Mouse (Mus musculus) limb, embryonic 13.5 days (tissue): Measurements from ENCODE around the gene Gmfb. TPM values are rescaled to one million over a fixed set of nuclear protein-coding genes. Genes with fewer than 3 reads are reported as not detected.

Experiments
- ATAC-seq: fragments of 200-750 bp; cut with Nextera tagmentation; 2 replicates; pipeline ENCODE4 v1.8.0; 2017; ENCODE audit warnings: low read depth, moderate number of reproducible peaks, moderate TSS enrichment; ENCODE audit not compliant: low FRiP score
- H3K27ac ChIP-seq: fragments of 300-500 bp; sonication (generic); 2 replicates; pipeline ENCODE4 v1.5.1; 2015; ENCODE audit warnings: inconsistent platforms, mild to moderate bottlenecking, moderate library complexity
- H3K27me3 ChIP-seq: fragments of 300-500 bp; sonication (generic); 2 replicates; pipeline ENCODE4 v1.6.1; 2015; ENCODE audit warnings: mild to moderate bottlenecking, inconsistent platforms
- H3K36me3 ChIP-seq: fragments of 300-500 bp; sonication (generic); 2 replicates; pipeline ENCODE4 v1.6.1; 2015; ENCODE audit warnings: inconsistent platforms, mild to moderate bottlenecking, moderate library complexity
- H3K4me1 ChIP-seq: fragments of 300-500 bp; sonication (generic); 2 replicates; pipeline ENCODE4 v1.6.1; 2015; ENCODE audit warnings: inconsistent platforms
- H3K4me2 ChIP-seq: fragments of 300-500 bp; sonication (generic); replicated peaks from 2 replicates; pipeline ENCODE4 v1.6.1; 2015; ENCODE audit warnings: inconsistent platforms, mild to moderate bottlenecking, moderate library complexity
- H3K4me3 ChIP-seq: fragments of 300-500 bp; sonication (generic); 2 replicates; pipeline ENCODE4 v1.5.1; 2015; ENCODE audit warnings: moderate library complexity, mild to moderate bottlenecking, inconsistent platforms
- H3K9ac ChIP-seq: fragments of 300-500 bp; sonication (generic); 2 replicates; pipeline ENCODE4 v1.6.1; 2015; ENCODE audit warnings: mild to moderate bottlenecking, inconsistent platforms
- H3K9me3 ChIP-seq: fragments of 300-500 bp; sonication (generic); 2 replicates; pipeline ENCODE4 v1.6.1; 2016; ENCODE audit warnings: inconsistent platforms
- whole genome bisulfite sequencing: fragments of 180-500 bp; shearing (Covaris S2); methylation state at CpG from one replicate; pipeline ENCODE4 v1.1.7; 2015; 5-methylcytosine and 5-hydroxymethylcytosine counted together
- polyA plus RNA-seq: library from polyadenylated mRNA; unstranded; fragments of >200 nt; fragmentation: Nextera tagmentation; extraction: Ambion mirVana; gene quantifications from 2 replicates; pipeline ENCODE4 v1.2.1, GENCODE M21; 2015

Gmfb gene
- polyA plus RNA-seq, 1 experiment from 2014 or later = 82.7 TPM

DNA sequence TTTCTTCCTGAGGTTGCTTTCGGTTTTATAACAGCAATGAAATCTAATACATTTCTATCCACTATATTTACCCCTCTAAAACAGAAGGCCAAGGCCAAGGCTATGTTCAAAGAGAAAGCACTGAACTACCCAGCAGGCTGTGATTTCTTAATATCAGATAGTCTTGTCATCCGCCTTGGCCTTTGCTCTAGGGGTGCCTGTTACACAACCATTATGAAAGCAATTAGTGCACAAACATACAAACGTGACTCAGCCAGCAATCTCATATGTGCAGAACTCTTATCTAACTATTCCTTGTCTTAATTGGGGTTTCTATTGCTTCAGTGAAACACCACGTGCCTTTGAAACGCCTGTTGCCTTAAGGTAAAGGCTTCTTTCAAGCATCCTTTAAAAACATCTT lies 27.9 kb downstream of the Gmfb start:
- Histone ChIP-seq H3K27ac (no peak overlapping the region), H3K36me3 (peaks cover 2% of the 10 kb centered on the region; the same call in 1 of the 2 replicates), H3K9me3 (no peaks in the 10 kb centered on the region), H3K4me2 (no peak overlapping the region), H3K4me1 (no peaks in the 10 kb centered on the region), H3K9ac (no peak overlapping the region), H3K4me3 (no peak overlapping the region), H3K27me3 (no peaks in the 10 kb centered on the region)
- 84% methylated on average over 5 of the region's 5 CpGs for WGBS
- ATAC-seq = no peak

DNA sequence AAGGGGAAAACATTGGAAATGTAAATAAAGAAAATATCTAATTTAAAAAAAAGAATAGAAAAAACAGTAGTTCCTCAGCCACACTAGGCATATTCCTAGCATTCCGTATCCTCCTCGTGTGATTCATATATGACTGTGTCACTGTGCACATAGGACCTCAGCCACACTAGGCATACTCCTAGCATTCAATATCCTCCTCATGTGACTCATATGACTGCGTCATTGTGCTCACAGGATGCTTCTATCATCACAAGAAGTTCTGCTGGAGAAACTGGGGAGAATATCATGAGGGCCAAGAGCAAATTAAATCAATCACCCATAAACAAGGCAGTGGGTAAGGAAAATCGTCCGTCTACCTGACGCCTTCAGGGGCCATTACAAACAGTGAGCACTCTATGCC lies 31.3 kb downstream of the Gmfb start:
- no peak overlapping the region for H3K27ac ChIP-seq
- WGBS = 90% methylated on average over 6 of the region's 6 CpGs
- no peak overlapping the region for H3K4me3 ChIP-seq
- no peak overlapping the region for H3K9ac ChIP-seq
- H3K36me3 ChIP-seq = no peaks in the 10 kb centered on the region
- no peak for ATAC-seq
- H3K9me3 ChIP-seq = no peaks in the 10 kb centered on the region
- peaks cover 15% of the 10 kb centered on the region for H3K4me1 ChIP-seq
- H3K27me3 ChIP-seq = no peaks in the 10 kb centered on the region
- H3K4me2 ChIP-seq = no peak overlapping the region

DNA sequence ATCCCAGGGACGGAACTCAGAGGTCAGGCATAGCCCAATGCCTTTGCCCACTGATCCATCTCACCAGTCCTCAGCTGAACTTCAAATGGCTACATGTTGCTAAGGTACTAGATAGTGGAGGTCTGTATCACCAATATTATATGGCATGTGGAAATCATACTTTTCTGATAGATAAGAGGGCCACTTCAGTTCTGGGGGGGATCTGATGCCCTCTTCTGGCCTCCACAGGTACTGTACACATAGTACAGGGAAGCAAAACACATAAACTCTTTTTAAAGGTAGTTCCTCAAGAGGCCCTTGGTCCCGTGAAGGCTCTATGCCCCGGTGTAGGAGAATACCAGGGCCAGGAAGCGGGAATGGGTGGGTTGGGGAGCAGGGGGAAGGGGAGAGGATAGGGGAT lies 31.7 kb downstream of the Gmfb start:
- H3K27ac ChIP-seq = no peak overlapping the region
- H3K9me3 ChIP-seq = no peaks in the 10 kb centered on the region
- no peak overlapping the region for H3K4me2 ChIP-seq
- H3K9ac ChIP-seq = no peak overlapping the region
- H3K27me3 ChIP-seq = no peaks in the 10 kb centered on the region
- no peaks in the 10 kb centered on the region for H3K36me3 ChIP-seq
- peaks cover 16% of the 10 kb centered on the region for H3K4me1 ChIP-seq
- 67% methylated on average over 4 of the region's 4 CpGs for WGBS
- H3K4me3 ChIP-seq = no peak overlapping the region
- ATAC-seq = no peak

DNA sequence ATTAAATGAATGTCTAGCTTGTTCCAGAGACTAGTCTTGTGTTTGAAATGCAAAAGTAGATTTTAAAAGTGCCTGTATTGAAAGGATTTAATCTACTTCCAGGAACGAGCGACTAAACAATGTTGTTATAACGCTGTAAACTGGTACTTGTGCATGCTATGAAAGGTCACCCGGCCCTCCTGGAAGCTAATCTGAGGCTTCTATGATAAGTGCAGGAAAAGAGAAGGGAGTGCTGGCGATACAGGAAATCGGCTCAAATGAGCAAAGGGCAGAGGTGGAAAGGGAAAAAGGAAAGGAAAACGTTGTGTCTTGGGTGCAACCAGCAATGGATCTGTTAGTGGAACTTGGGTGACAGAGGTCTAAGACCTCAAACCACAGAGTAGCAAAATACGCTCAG lies 33.5 kb downstream of the Gmfb start:
- Histone ChIP-seq H3K27ac (no peak overlapping the region), H3K36me3 (peaks cover under 1% of the 10 kb centered on the region; the same call in 1 of the 2 replicates), H3K4me2 (peak overlapping the region; percentile 82), H3K4me3 (peak overlapping the region; percentile 90), H3K4me1 (peaks cover 31% of the 10 kb centered on the region), H3K9me3 (no peaks in the 10 kb centered on the region), H3K27me3 (no peaks in the 10 kb centered on the region), H3K9ac (0 out of 2 replicates have a peak overlapping the region, but pooled peaks have one; percentile 95)
- no peak for ATAC-seq
- 30% methylated on average over 8 of the region's 8 CpGs for WGBS

DNA sequence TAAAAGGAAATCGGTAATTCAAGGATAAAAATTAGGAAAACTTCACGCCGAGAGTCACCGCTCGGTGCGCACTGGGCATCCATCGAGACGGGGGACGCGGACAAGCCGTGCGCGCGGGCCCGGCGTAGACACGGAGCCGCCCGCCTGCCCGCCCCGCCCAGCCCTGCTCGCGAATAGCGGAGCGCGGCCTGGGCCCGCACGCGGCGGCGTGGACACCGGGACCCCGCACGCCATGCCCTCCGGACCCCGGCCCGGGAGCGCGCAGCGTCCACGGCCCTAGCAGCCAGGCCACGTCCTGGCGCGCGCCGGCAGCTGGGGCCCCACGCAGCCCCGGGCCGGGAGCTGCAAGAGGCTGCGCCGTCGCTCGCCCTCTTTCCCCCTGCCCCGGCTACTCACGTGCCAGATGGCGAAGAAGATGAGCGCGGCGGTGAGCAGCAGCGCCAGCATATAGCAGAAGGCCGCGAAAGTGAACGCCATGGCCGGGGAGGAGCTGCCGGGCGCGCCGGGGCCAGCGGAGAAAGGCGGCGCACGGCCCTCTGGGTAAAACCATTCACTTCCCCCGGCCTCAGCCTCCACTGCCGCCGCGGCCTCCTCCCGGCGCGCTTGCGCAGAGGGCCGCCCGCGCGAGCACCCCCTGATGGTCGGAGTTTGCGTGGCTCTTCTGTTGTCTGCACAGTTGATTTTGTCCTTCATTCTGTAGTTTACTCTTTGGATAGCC lies 34.1 kb downstream of the Gmfb start, which contains the start of gene Cnih1:
TSS of gene Cnih1 (minus strand) at position 625 of the 718 bp plus-strand sequence.
- WGBS = under 1% methylated on average over 84 of the region's 86 CpGs
- no peaks in the 10 kb centered on the region for H3K27me3 ChIP-seq
- H3K4me1 ChIP-seq = peaks cover 35% of the 10 kb centered on the region
- peak within 1 kb of the TSS; percentile 95 for H3K9ac ChIP-seq
- H3K27ac ChIP-seq = peak within 1 kb of the TSS; percentile 98
- peak; percentile 94 for ATAC-seq
- H3K4me2 ChIP-seq = peak within 1 kb of the TSS; percentile 82
- peaks cover 4% of the 10 kb centered on the region; the same call in 1 of the 2 replicates for H3K36me3 ChIP-seq
- peak within 1 kb of the TSS; percentile 90 for H3K4me3 ChIP-seq
- H3K9me3 ChIP-seq = no peaks in the 10 kb centered on the region

DNA sequence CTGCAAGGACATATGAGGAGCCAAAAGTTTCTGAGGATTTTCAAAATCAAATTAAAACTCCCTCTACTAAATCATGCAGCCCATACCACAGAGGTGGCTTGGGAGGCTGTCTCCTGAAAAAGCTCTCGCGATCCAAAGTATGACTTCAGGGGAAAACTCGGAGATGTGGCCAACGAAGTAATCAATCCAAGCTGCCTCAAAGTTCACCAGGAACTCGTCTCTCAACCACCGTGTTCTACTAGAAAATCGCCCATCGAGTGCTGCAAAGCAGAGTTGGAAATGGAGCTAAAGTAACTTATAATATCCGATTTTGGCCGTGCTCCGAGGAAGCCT lies 34.6 kb downstream of the Gmfb start:
- H3K9me3 ChIP-seq = no peaks in the 10 kb centered on the region
- peak overlapping the region; percentile 98 for H3K27ac ChIP-seq
- peak overlapping the region; percentile 90 for H3K4me3 ChIP-seq
- H3K36me3 ChIP-seq = peaks cover 9% of the 10 kb centered on the region
- peaks cover 35% of the 10 kb centered on the region for H3K4me1 ChIP-seq
- H3K27me3 ChIP-seq = no peaks in the 10 kb centered on the region
- peak overlapping the region; percentile 82 for H3K4me2 ChIP-seq
- H3K9ac ChIP-seq = peak overlapping the region; percentile 95
- ATAC-seq = peak; percentile 13; the same call in 1 of the 2 replicates
- WGBS = 0% methylated on average over 11 of the region's 11 CpGs

DNA sequence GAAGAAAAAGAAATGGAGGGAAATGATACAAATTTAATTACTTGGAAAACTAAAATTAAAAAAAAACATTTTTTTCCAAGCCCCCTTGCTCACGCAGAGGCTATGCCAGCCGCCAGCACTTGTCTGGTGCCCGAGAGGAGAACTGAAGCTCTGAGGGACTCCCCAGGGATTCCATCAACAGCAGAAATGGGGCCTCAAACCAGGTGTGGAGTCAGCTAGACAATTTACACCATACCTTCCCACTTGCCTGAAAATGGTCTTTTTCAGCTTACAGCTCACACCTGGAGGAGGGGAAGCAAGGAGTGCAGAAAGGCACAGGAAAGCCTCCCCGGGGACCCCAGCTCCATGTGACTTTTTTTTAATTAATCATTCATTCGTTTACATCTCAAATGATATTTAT lies 36.8 kb downstream of the Gmfb start:
- H3K9me3 ChIP-seq = no peaks in the 10 kb centered on the region
- no peak for ATAC-seq
- H3K36me3 ChIP-seq = peaks cover 28% of the 10 kb centered on the region
- 70% methylated on average over 5 of the region's 5 CpGs for WGBS
- H3K27ac ChIP-seq = no peak overlapping the region
- no peak overlapping the region for H3K4me2 ChIP-seq
- H3K27me3 ChIP-seq = no peaks in the 10 kb centered on the region
- no peak overlapping the region for H3K9ac ChIP-seq
- peaks cover 35% of the 10 kb centered on the region for H3K4me1 ChIP-seq
- no peak overlapping the region for H3K4me3 ChIP-seq

DNA sequence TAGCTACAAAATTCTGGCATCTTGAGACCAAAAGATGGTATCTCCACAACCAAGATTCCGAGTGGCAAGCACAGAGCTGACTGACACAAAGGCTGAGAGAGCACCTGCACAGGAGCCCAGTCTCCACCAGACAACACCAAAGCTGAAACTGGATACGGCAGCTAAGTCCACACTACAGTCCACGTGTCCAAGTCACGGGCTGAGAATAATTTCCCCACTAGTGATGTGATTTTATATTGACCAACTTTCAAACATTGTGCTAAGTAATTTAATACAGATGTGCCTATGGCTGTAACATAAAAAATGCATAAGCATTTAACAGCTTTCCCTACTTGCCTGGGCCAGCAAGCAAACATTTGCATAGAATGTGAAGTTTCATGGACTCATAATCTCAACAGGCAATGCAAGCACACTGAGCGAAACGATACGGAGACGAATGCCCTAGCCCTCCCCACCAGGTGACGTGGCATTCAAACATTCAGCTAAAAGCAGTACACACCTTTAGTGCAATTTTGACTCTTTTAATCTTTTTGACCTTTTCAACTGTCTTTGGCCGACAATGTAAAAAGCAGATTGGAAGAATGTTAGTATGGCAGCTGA lies 38.6 kb downstream of the Gmfb start:
- H3K4me3 ChIP-seq = no peak overlapping the region
- no peak for ATAC-seq
- H3K4me1 ChIP-seq = peaks cover 31% of the 10 kb centered on the region
- no peak overlapping the region for H3K27ac ChIP-seq
- WGBS = 65% methylated on average over 10 of the region's 10 CpGs
- H3K4me2 ChIP-seq = no peak overlapping the region
- H3K9ac ChIP-seq = no peak overlapping the region
- H3K36me3 ChIP-seq = peaks cover 46% of the 10 kb centered on the region
- peaks cover 6% of the 10 kb centered on the region for H3K9me3 ChIP-seq
- H3K27me3 ChIP-seq = no peaks in the 10 kb centered on the region

DNA sequence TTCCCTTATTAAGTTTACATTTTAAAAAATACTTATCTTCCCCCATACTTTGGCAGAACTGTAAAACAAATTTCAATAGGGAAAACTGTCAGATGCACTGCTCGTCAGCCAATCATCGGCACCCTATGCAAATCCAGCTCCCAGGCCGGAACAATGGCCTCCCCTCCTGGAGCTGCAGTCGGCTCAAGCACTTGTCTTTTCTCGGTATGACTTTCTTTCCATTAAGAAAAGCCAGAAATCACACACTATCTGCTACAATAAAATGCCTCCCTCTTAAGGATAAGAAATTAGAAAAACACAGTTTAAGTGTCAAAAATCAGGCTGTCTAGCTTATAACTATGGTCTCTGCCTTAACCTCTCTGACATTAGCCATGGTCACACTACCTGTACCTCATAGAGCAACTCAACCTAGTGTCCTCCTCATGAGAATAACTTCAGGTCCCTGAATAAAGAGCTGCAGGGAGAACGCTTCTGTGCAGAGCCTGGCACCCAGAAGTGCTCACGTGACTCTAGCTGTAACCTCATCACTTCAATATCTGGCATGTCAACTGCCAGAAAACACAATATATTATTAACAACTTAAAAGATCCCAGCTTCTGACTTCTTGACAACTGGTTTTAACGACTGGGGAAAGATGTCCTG lies 39.7 kb downstream of the Gmfb start:
- Histone ChIP-seq H3K4me2 (no peak overlapping the region), H3K36me3 (peaks cover 57% of the 10 kb centered on the region), H3K9me3 (peaks cover 6% of the 10 kb centered on the region), H3K4me1 (peaks cover 31% of the 10 kb centered on the region), H3K27ac (no peak overlapping the region), H3K27me3 (no peaks in the 10 kb centered on the region), H3K4me3 (no peak overlapping the region), H3K9ac (no peak overlapping the region)
- no peak for ATAC-seq
- 88% methylated on average over 8 of the region's 8 CpGs for WGBS

DNA sequence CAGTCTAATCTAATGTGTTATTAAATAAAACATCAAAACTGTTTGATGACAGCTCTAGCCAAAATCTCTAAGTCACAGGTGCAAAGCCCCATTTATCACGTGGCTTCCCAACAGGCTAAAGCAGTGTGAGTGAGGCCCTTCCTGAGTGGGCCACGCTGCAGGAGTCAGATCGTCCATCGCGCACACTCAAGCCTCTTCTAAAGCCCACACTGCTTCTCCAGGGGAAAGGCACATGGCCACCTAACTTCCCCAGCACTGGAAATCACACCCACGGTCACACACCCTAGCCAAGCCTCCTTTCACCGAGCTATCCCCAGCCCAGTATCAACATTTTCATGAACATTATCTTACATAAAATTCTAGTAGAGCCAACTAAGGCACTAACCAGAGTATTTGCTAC lies 41.0 kb downstream of the Gmfb start:
- no peak overlapping the region for H3K4me3 ChIP-seq
- peaks cover 69% of the 10 kb centered on the region for H3K36me3 ChIP-seq
- WGBS = 96% methylated on average over 7 of the region's 7 CpGs

DNA sequence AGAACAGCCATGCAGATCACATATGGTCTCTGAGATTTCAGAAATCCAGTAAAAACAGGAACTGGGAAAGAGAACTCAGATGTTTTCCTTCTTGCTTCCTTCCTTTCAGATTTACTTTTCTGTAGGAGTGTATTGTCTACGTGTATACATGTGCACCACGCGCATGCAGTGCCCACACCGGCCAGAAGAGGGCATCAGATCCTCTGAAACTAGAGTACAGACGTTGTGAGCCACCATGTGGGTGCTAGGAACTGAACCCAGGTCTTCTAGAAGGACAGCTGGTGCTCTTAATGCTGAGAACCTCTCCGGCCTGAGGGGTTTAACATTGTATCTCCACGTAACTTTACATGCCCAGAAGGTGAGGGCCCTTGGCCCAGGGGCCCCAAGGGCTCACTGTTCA lies 42.8 kb downstream of the Gmfb start:
- H3K4me1 ChIP-seq = peaks cover 8% of the 10 kb centered on the region; the same call in 1 of the 2 replicates
- H3K27me3 ChIP-seq = no peaks in the 10 kb centered on the region
- H3K9ac ChIP-seq = no peak overlapping the region
- no peak overlapping the region for H3K27ac ChIP-seq
- H3K36me3 ChIP-seq = peaks cover 87% of the 10 kb centered on the region
- H3K4me3 ChIP-seq = no peak overlapping the region
- peaks cover 6% of the 10 kb centered on the region for H3K9me3 ChIP-seq
- H3K4me2 ChIP-seq = no peak overlapping the region
- WGBS = 95% methylated on average over 7 of the region's 7 CpGs
- no peak for ATAC-seq

More for the DNA sequence above, 41.0 kb downstream of the Gmfb start:
- no peaks in the 10 kb centered on the region for H3K27me3 ChIP-seq
- H3K4me1 ChIP-seq = peaks cover 21% of the 10 kb centered on the region
- H3K9ac ChIP-seq = no peak overlapping the region
- ATAC-seq = no peak
- no peak overlapping the region for H3K4me2 ChIP-seq
- H3K27ac ChIP-seq = no peak overlapping the region
- peaks cover 6% of the 10 kb centered on the region for H3K9me3 ChIP-seq

DNA sequence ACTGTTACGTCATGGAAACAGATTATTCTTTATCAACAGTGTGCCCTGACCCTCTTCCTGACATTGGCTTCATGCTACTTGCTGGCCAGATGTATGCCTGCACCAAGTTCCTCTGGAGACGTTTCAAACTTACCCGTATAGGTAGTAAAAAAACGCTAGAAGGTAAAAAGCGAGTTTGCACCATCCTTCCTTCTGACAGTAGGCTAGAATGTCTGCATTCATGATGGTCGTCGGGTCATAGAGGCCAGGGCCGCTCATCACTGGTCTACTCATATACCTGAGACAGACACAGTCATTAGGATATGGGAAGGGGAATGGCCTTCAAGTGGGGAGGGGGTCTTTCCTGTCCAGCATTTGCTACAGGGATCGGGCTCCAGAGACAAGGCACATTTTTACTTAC lies 43.3 kb downstream of the Gmfb start:
- Histone ChIP-seq H3K27ac (no peak overlapping the region), H3K4me3 (no peak overlapping the region), H3K4me1 (peaks cover 5% of the 10 kb centered on the region; the same call in 1 of the 2 replicates), H3K36me3 (peaks cover 90% of the 10 kb centered on the region), H3K27me3 (no peaks in the 10 kb centered on the region), H3K4me2 (no peak overlapping the region), H3K9me3 (peaks cover 6% of the 10 kb centered on the region), H3K9ac (no peak overlapping the region)
- ATAC-seq = no peak
- 98% methylated on average over 9 of the region's 9 CpGs for WGBS
